Mouse (Mus musculus) fibroblast of lung, adult 2 months (primary cell): ENCODE data around the gene Rnaseh1.

Source experiments
- DNase-seq: peaks from one replicate; pipeline ENCODE4 v3.0.0-alpha.2; 2011; ENCODE audit warnings: low read depth

Gene Rnaseh1

GRCm38 (mm10) chr12:28667287-28667686 lies 17.9 kb downstream of the Rnaseh1 start:
- no peak for DNase-seq

DNA sequence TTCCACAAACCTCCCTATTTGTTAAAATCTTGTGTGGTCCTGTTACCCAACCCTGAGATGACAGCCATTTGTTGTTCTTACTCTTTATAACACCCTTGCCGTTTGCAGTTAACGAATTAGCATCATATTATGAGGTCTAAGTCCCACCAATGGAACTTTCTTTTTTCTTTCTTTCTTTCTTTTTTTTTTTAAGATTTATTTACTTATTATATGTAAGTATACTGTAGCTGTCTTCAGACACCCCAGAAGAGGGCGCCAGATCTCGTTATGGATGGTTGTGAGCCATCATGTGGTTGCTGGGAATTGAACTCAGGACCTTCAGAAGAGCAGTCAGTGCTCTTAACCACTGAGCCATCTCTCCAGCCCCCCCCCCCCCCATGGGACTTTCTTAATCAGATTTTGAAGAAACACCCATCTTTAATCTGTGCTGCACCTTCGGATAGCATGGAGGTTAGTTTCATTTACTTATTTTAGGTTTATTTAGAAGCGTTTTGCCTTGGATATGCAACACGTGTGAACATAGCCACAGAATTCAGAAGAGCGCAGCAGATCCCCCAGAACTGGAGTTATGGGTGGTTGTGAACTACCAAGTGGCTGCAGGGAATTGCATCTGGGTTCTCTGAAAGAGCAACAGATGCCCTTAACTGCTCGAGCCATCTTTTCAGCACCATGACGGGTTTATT lies 24.8 kb downstream of the Rnaseh1 start:
- DNase-seq = no peak

DNA sequence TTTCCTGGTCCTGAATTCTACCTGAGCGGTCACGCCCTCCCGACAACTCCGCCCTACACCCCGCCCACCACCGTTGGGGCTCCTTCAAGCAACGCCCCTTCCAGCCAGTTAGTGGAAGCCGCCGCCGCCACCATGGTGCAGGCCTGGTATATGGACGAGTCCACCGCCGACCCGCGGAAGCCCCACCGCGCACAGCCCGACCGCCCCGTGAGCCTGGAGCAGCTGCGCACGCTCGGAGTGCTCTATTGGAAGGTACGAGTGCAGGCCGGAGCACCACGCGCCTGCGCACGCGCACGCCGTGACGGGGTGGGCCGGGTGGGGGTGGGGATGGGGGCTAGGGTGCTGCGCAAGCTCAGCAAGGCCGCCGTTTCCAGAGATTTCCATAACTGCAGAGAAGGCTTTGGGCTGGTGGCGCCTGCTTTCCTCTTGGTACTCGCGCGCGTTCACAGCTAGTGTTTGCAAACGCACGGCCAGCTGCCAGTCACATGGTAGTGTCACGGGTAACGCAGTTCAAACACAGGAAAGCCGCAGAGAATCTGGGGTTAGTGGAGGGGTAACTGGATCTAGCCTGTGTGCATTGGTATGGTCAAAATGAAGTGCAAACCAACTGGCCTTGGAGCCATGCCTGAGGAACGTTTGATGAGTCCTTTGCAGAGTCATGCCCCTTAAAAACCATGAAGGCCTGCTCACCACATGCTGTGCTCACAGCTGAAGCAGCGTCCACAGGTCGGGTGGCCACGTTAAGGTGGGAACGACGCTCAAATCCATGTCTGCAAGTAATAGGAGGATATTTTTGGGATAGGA lies 25.9 kb downstream of the Rnaseh1 start, which contains the start of gene Adi1:
Gene Adi1, plus strand, starts transcription at position 111 of the 804 bp plus-strand sequence.
- peak; percentile 82 for DNase-seq

- DNase-seq = no peak
Measured at GRCm38 (mm10) chr12:28675925-28676209, 26.5 kb downstream of the Rnaseh1 start.

GRCm38 (mm10) chr12:28684674-28685073 lies 35.3 kb downstream of the Rnaseh1 start:
- no peak for DNase-seq

DNA sequence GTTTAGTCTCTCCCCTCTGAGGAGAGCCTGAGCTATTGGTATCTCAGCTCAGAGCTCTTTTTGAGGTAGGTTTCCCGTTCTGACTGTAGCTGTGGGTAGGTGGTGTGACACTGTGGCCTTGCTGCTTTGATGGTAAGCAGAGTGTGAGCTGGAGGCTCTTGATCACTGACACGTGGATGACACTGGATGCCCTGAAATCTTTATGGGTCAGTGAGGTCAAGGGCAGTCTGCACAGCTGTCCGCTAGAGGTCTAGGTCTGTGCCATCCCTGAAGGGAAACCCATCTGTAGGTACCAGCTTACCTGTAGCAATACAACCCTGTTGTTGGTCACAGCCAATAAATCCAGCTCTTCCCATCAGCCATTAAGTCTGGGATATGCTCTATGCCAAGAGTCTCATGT lies 36.4 kb downstream of the Rnaseh1 start:
- DNase-seq = no peak

GRCm38 (mm10) chr12:28686199-28686879 lies 36.9 kb downstream of the Rnaseh1 start:
- DNase-seq = no peak

GRCm38 (mm10) chr12:28688996-28689395 lies 39.6 kb downstream of the Rnaseh1 start:
- DNase-seq = no peak

GRCm38 (mm10) chr12:28690730-28691129 lies 41.3 kb downstream of the Rnaseh1 start:
- no peak for DNase-seq

GRCm38 (mm10) chr12:28693738-28694137 lies 44.3 kb downstream of the Rnaseh1 start:
- DNase-seq = no peak

- DNase-seq = no peak
Measured at GRCm38 (mm10) chr12:28694231-28694630, 44.8 kb downstream of the Rnaseh1 start.

- no peak for DNase-seq
Measured at GRCm38 (mm10) chr12:28694776-28695175, 45.4 kb downstream of the Rnaseh1 start.

DNA sequence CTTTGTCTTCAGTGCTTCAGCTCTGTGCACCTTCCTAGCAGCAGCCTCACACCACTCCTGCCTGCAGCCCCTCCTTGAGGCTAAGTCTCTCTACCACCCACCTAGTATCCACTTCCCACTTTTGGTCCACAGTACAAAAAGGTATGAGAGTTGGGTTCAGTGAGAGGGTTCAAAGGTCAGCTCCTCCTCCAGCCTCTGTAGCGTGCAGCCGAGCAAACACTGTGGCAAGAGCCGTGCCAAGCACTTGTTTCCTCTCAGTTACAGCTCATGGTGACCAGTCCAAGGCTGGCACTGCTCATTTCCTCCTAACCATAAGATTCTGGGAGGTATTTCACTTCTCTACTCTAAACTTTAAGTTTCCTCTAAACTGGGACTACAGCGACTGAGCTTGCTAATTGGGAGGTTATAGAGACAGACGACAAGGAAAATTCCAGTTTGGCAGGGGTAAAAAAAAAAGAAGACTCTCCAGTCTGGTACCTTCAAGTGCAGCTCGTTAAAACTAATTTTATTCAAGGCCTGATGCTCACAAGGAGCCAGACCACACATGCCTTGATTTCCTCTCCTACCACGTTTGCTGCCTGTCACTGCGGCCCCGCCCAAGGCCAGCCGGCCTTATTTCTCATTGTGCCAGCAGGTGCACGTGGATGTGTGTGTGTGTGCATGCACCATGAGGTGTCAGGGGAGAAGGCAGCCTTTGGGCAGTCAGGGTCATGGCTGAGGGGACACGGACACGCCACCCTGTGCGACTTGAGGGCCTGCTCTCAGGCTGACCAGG lies 48.6 kb downstream of the Rnaseh1 start:
- DNase-seq = no peak

GRCm38 (mm10) chr12:28699086-28699485 lies 49.7 kb downstream of the Rnaseh1 start:
- DNase-seq = no peak

DNA sequence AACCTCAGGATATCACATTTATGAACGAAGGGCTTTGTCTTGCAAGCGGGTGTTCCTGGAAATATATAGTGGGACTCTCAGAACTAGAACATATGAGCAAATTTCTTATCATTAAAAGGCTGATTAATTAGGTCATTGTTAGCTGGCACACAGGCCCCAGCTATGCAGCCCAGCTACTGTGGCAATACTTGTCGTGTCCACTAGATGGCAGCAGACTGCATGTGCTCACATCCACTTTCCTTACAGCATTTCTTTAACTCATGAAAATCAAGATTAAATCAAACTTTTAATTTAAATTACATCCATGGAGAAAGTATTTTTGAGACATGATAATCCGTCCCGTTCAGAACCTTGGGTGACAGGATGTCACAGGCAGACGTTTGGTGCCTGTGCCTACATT lies 50.3 kb downstream of the Rnaseh1 start:
- DNase-seq = peak; percentile 22

DNA sequence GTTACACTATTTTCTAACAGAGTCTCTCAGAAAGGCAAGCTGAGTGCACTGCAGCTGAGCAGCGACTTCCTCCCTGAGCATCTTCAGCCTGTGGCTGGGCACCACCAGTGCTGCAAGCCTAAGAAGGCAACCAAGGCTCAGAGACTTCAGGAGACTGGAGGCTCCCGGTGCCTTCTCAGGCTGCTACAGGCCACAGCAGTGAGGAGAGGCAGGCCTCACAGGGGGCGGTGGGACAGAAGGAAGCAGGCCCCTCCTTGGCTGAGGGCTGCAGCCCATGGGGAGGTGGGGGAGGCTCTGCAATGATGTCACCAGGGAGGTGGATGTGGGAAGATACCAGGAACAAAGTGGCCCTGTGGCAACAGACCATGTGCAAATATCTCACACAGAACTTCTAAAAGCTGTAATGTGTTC lies 50.7 kb downstream of the Rnaseh1 start:
- DNase-seq = no peak

DNA sequence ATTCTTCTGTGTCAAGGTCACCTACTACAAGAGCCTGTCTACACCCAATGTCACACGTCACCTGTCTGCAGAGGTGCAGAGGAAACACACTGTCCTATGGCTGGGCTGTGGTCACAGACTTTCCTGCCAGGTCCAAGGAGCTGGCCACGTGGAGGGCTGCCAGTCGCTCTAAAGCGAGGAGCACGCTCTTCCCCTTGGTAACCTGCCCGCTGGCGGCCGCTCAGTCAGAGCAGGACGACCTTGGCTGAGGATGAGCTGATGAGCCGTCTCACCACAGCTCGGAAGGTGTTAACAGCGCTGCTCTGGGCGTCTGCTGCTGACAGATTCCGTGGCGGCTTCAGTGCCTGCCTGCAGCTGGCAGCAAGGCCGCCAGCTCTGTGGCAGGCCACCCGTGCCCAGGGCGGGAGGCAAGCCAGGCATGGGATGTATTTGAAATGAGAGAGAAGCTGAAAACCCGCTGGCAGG lies 51.2 kb downstream of the Rnaseh1 start:
- DNase-seq = no peak

GRCm38 (mm10) chr12:28701302-28701701 lies 51.9 kb downstream of the Rnaseh1 start:
- DNase-seq = no peak

GRCm38 (mm10) chr12:28704381-28704780 lies 55.0 kb downstream of the Rnaseh1 start:
- no peak for DNase-seq

- no peak for DNase-seq
Measured at GRCm38 (mm10) chr12:28705204-28705603, 55.8 kb downstream of the Rnaseh1 start.

GRCm38 (mm10) chr12:28708154-28708553 lies 58.8 kb downstream of the Rnaseh1 start:
- no peak for DNase-seq
